ENCODE assay signal across 10 mouse cellular contexts in genomic region chr3:51744339-51744759, GRCm38 (mm10).
DNase-seq lines count a peak whose midpoint lies in the region; ATAC-seq lines count a peak whose summit lies in the region.
"Had no signal": no experiment of that assay in that cellular context is flagged by ENCODE, and none has a peak within 500 bp of the region (broad histone marks: within the 10 kb centered on the region; RNA-seq: fewer than 3 reads in every experiment).

No protein-coding gene starts in this region.

- peaks cover 51% of the 10 kb centered on the region for H3K4me1 ChIP-seq in heart, embryonic 12.5 days (replicated peaks)
- H3K4me1 ChIP-seq in lung, embryonic 15.5 days, result peaks cover 44% of the 10 kb centered on the region

- no peak overlapping the region for H3K4me3 ChIP-seq in heart, embryonic 12.5 days
- no peak overlapping the region for H3K4me3 ChIP-seq in lung, embryonic 15.5 days
- H3K4me3 ChIP-seq: myocyte had no signal

- H3K27ac ChIP-seq in heart, embryonic 12.5 days (ENCODE audit: poor library complexity, severe bottlenecking), result peak overlapping the region; percentile 63
- peak overlapping the region; percentile 66 for H3K27ac ChIP-seq in lung, embryonic 15.5 days

- ATAC-seq in heart, embryonic 12.5 days (ENCODE audit: insufficient number of reproducible peaks, low FRiP score), result peak; percentile 88
- ATAC-seq in lung, embryonic 15.5 days (ENCODE audit: borderline replicate concordance, extremely low read depth, low FRiP score, low TSS enrichment), result peak; percentile 66; the same call in 1 of the 2 replicates
- ATAC-seq: forebrain, embryonic 14.5 days had no signal

- H3K36me3 ChIP-seq in heart, embryonic 12.5 days, result no peaks in the 10 kb centered on the region
- H3K36me3 ChIP-seq in lung, embryonic 15.5 days, result no peaks in the 10 kb centered on the region

- H3K4me2 ChIP-seq in heart, embryonic 12.5 days, result peak overlapping the region; percentile 19; the same call in 1 of the 2 replicates
- H3K4me2 ChIP-seq in lung, embryonic 15.5 days, result 0 out of 2 replicates have a peak overlapping the region, but pooled peaks have one; percentile 6

- 20% methylated on average over 4 of the region's 4 CpGs for WGBS in heart, embryonic 12.5 days
- 28% methylated on average over 4 of the region's 4 CpGs for WGBS in lung, embryonic 15.5 days

- H3K27me3 ChIP-seq in heart, embryonic 12.5 days (replicated peaks), result no peaks in the 10 kb centered on the region
- no peaks in the 10 kb centered on the region for H3K27me3 ChIP-seq in lung, embryonic 15.5 days

- 0 out of 2 replicates have a peak, but pooled peaks cover 2% of the 10 kb centered on the region for H3K9me3 ChIP-seq in heart, embryonic 12.5 days (replicated peaks)
- H3K9me3 ChIP-seq in lung, embryonic 15.5 days, result no peaks in the 10 kb centered on the region

- DNase-seq in heart, adult 18-20 months, result no peak
- peak; percentile 18 to 22 for DNase-seq in spleen, postnatal 36 days (ENCODE audit: low spot score in 2 of 2)
- DNase-seq in spleen, postnatal 4 days (ENCODE audit: low spot score in 2 of 2), result no peak
- DNase-seq in thymus, postnatal 4 days, result peak; percentile 48
- DNase-seq in layer of hippocampus, postnatal 36 days, result no peak
- no peak for DNase-seq in layer of hippocampus, postnatal 25 days (ENCODE audit: extremely low spot score in 1 of 2, low spot score in 1 of 2)

- H3K9ac ChIP-seq in heart, embryonic 12.5 days, result no peak overlapping the region
- no peak overlapping the region for H3K9ac ChIP-seq in lung, embryonic 15.5 days

Comparison
In these comparisons a context has a peak if more than half of its experiments do, and no peak if none do; other contexts are left out.
1. DNase-seq: peak in spleen, postnatal 36 days (2 of 2) and thymus, postnatal 4 days (single experiment); none in heart, adult 18-20 months (0 of 2), spleen, postnatal 4 days (0 of 2), layer of hippocampus, postnatal 36 days (0 of 2) and layer of hippocampus, postnatal 25 days (0 of 2).